Mouse (Mus musculus): ENCODE measurements around the gene Tubgcp5. TPM values are rescaled to one million over a fixed set of nuclear protein-coding genes. Genes with fewer than 3 reads are reported as not detected.

Tubgcp5 gene
- polyA plus RNA-seq, 1 experiment from 2014 or later: 45.2 TPM

DNA sequence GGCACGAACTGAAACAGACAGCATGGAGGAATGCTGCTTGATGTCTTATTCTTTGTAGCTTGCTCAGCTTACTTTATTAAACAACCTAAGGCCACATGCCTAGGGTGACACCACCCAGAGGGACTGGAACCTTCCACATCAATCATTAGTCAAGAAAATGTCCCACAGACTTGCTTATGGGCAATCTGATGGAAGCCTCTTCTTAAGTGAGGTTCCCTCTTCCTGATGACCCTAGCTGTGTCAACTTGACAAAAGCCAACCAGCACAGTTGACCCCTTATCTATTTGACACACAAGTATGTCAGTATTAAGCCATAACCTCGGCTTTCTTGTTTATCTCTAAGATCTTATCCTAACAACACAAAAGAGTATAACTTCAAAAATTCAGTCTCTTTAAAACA, 16.0 kb downstream of the Tubgcp5 start:
- peaks cover 79% of the 10 kb centered on the region for H3K36me3 ChIP-seq (replicated peaks)
- no peaks in the 10 kb centered on the region for H3K27me3 ChIP-seq
- WGBS: 92% methylated on average over 2 of the region's 2 CpGs

DNA sequence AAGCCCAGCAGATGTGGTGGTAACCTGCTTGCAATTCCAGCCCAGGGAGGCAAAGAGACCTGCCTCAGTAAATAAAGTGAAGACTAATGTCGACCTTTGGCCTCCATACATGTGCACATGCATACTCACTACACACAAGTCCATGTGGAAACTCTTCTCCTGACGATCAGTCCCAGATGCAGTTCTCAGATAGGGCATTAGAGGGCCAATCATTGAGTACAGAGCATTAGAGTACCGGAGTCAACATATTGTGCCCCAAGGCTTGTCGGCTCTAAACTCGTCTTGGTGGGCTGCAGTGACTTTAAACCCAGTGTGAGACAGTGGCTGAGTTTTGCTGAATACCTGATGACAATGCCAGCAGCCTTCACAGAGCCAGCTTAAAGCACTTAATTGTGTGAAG, 30.5 kb downstream of the Tubgcp5 start:
- no peaks in the 10 kb centered on the region for H3K9me3 ChIP-seq
- no peak overlapping the region for H3K4me2 ChIP-seq
- ATAC-seq (ENCODE audit: low FRiP score): no peak
- no peaks in the 10 kb centered on the region for H3K4me1 ChIP-seq
- peaks cover 84% of the 10 kb centered on the region for H3K36me3 ChIP-seq (replicated peaks)
- WGBS: 82% methylated on average over 5 of the region's 5 CpGs
- no peak overlapping the region for H3K9ac ChIP-seq
- no peak overlapping the region for H3K27ac ChIP-seq
- H3K27me3 ChIP-seq: no peaks in the 10 kb centered on the region
- no peak overlapping the region for H3K4me3 ChIP-seq (replicated peaks)

More for the DNA sequence above, 16.0 kb downstream of the Tubgcp5 start:
- H3K4me2 ChIP-seq: no peak overlapping the region
- no peak overlapping the region for H3K4me3 ChIP-seq (replicated peaks)
- H3K27ac ChIP-seq: no peak overlapping the region
- no peak for ATAC-seq (ENCODE audit: low FRiP score)
- H3K9ac ChIP-seq: no peak overlapping the region
- no peaks in the 10 kb centered on the region for H3K9me3 ChIP-seq
- no peaks in the 10 kb centered on the region for H3K4me1 ChIP-seq

DNA sequence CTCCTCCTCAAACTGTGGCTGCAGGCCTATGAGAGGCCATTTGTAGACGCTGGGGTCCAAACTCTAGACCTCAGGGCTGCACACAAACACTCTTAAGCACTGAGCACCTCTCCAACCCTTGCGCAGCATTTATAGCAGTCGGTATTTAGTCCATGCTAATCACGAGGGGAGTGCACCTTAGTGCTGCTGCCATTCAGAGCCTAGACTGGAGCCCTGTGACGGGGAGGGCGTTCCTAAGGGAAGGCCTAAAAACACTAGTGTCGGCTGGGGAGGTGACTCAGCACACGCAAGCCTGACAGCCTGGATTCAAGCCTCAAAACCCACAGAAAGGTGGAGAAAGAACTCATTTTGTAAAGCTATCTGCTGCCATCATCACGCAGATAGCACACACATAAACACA, 33.6 kb downstream of the Tubgcp5 start:
- Histone ChIP-seq H3K4me3 (replicated peaks) (no peak overlapping the region), H3K4me1 (no peaks in the 10 kb centered on the region), H3K36me3 (replicated peaks) (peaks cover 76% of the 10 kb centered on the region), H3K27ac (no peak overlapping the region), H3K9ac (no peak overlapping the region), H3K27me3 (no peaks in the 10 kb centered on the region), H3K4me2 (no peak overlapping the region), H3K9me3 (no peaks in the 10 kb centered on the region)
- 90% methylated on average over 9 of the region's 9 CpGs for WGBS
- ATAC-seq (ENCODE audit: low FRiP score): no peak

DNA sequence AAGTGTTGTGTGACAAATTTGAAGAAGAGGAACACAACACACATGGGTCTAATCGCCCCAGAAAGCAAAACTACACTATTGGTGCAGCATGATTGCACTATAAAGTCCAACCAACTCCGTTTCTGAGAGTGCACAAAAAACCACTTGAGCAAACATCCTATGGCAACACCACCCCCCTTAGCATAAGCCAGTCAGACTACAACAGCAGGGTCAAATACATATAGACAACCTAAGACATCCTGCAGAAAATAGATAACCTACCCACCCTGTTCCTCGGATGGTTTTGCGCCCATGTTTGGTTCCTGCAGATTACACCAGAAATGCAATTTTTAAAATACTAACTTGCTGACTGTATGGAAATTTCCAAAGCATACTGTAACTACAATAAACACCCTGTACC, 42.9 kb downstream of the Tubgcp5 start:
- H3K4me3 ChIP-seq (replicated peaks): no peak overlapping the region
- ATAC-seq (ENCODE audit: low FRiP score): no peak
- no peak overlapping the region for H3K9ac ChIP-seq
- WGBS: 91% methylated on average over 4 of the region's 4 CpGs
- peaks cover 8% of the 10 kb centered on the region for H3K4me1 ChIP-seq
- no peaks in the 10 kb centered on the region for H3K9me3 ChIP-seq
- peaks cover 3% of the 10 kb centered on the region for H3K36me3 ChIP-seq (replicated peaks)
- no peaks in the 10 kb centered on the region for H3K27me3 ChIP-seq
- H3K27ac ChIP-seq: no peak overlapping the region
- no peak overlapping the region for H3K4me2 ChIP-seq

DNA sequence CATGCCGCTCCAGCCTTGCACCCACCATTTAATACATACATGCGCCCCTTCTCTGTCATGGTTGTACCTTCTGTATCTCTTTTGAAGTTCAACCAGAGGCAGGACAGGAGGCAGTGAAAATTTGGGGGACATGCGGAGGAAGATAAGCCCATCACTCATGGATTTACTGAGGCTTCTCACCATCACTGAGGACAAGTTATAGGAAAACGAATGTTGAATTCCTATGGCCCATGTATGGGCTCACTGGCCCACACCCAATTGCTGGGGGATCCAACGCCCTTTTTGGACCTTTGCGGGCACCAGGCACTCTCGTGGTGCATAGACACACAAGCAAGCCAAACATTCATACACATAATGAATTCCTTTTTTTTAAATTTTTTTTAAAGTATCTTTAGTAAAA, 47.5 kb downstream of the Tubgcp5 start, which contains the start of gene Cyfip1:
Gene Cyfip1, plus strand, starts transcription at position 301 of the 400 bp plus-strand sequence.
- H3K36me3 ChIP-seq (replicated peaks): no peaks in the 10 kb centered on the region
- WGBS: 53% methylated on average over 7 of the region's 7 CpGs
- no peaks in the 10 kb centered on the region for H3K27me3 ChIP-seq
- peak within 1 kb of the TSS; percentile 74 for H3K4me2 ChIP-seq
- no peaks in the 10 kb centered on the region for H3K9me3 ChIP-seq
- peak within 1 kb of the TSS; percentile 83 for H3K4me3 ChIP-seq (replicated peaks)
- peaks cover 19% of the 10 kb centered on the region for H3K4me1 ChIP-seq
- peak within 1 kb of the TSS; percentile 91 for H3K27ac ChIP-seq
- peak; percentile 7; the same call in 1 of the 2 replicates for ATAC-seq (ENCODE audit: low FRiP score)
- H3K9ac ChIP-seq: peak within 1 kb of the TSS; percentile 90

DNA sequence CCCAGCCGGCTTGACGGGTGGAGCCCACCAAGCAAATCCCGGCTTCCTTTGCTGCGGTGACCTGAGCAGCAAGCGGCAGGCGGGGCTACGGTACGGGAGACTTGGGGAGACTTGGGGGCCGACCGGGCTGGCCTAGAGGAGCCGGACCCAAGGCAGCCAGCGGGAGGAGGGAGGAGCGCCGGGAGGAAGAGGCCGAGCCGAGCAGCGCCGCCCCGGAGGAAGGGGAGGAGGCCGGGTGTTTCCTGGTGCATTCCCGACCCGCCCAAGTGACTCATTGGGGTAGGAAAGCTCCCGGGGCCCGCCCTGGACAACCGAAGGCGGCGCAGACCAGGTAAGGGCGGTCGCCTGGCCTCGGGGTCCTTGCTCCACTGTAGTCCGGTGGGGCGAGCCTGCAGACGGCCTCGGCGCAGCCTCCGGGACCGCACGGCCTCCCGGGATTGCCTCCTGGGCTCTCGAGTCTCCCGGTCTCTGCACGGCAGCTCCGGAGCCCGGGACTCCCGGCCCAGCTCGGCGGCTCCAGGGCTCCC, 48.1 kb downstream of the Tubgcp5 start:
- H3K9ac ChIP-seq: peak overlapping the region; percentile 90
- no peaks in the 10 kb centered on the region for H3K27me3 ChIP-seq
- H3K4me2 ChIP-seq: peak overlapping the region; percentile 74
- peaks cover 19% of the 10 kb centered on the region for H3K4me1 ChIP-seq
- no peaks in the 10 kb centered on the region for H3K36me3 ChIP-seq (replicated peaks)
- peak; percentile 95 for ATAC-seq (ENCODE audit: low FRiP score)
- peak overlapping the region; percentile 91 for H3K27ac ChIP-seq
- under 1% methylated on average over 41 of the region's 47 CpGs for WGBS
- H3K4me3 ChIP-seq (replicated peaks): peak overlapping the region; percentile 83
- no peaks in the 10 kb centered on the region for H3K9me3 ChIP-seq

DNA sequence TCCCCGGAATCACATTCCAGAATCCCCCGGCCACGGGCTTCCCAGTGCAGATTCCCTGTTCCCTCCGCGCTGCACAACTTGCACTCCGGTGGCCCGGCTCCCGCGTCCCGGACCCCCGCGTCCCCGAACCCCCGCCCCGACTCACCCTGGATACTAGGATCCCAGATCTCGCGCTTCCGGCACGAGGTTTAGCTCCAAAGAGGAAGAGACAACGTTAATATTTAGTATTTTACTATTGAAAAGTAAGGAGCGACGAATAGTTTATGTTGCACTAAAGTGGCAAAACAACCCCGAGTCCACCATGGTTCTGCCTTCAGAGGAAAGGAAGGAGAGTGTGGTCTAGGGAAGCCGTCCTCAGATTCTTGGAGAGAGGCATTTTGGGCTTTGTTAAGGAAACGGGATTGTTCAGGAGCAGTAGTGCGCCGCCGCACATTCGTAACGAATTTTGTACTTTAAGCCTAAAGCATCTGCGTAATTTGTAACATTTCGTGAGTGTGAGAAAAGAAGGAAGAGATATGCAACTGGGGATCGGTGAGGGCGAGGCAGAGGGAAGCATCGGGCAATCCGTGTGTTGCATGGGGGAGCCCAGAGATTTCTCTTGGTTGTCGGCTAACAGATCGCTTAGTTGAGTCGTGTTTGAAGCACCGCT, 48.7 kb downstream of the Tubgcp5 start:
- H3K4me2 ChIP-seq: peak overlapping the region; percentile 74
- under 1% methylated on average over 40 of the region's 40 CpGs for WGBS

DNA sequence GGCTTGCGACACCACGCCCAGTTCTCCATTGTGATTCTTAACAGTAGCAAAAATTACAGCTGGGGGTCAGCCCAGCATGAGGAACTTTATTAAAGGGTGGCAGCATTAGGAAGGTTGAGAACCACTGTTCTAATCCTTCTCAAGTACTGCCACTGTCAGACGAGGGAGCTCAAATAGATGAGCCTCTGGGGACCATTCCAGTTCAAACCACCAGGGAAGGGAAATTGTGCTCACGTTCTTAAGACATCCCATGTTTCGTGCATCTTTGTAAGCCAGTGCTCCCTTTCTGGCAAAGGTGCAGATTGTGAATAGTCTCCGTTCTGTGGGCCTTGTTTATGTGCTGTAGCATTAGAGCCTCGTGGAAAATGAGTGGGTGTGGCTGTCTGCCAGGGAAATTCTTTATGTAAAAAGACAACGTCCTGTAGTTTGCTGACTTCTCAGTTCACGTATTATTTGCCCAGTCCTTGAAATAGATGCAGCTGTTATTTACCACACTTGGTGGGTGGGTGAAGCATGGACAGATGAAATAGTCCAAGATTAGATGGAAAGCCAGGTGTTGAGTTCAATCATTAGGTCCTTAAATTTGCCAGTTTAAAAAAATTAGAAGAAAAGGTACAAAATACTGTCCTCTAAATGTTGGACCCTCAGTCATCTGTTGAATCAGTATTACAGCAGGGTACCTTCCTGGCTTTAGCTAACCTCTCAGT, 52.8 kb downstream of the Tubgcp5 start:
- no peaks in the 10 kb centered on the region for H3K36me3 ChIP-seq (replicated peaks)
- no peak overlapping the region for H3K4me3 ChIP-seq (replicated peaks)
- no peak for ATAC-seq (ENCODE audit: low FRiP score)
- H3K9ac ChIP-seq: no peak overlapping the region
- H3K9me3 ChIP-seq: no peaks in the 10 kb centered on the region
- no peak overlapping the region for H3K4me2 ChIP-seq
- 71% methylated on average over 9 of the region's 9 CpGs for WGBS
- H3K27me3 ChIP-seq: no peaks in the 10 kb centered on the region
- H3K27ac ChIP-seq: no peak overlapping the region
- H3K4me1 ChIP-seq: peaks cover 32% of the 10 kb centered on the region

More for the DNA sequence above, 48.7 kb downstream of the Tubgcp5 start:
- Histone ChIP-seq H3K9me3 (no peaks in the 10 kb centered on the region), H3K27me3 (no peaks in the 10 kb centered on the region), H3K27ac (peak overlapping the region; percentile 91), H3K4me1 (peaks cover 19% of the 10 kb centered on the region), H3K9ac (peak overlapping the region; percentile 90), H3K36me3 (replicated peaks) (no peaks in the 10 kb centered on the region), H3K4me3 (replicated peaks) (peak overlapping the region; percentile 83)
- peak; percentile 68 for ATAC-seq (ENCODE audit: low FRiP score)

DNA sequence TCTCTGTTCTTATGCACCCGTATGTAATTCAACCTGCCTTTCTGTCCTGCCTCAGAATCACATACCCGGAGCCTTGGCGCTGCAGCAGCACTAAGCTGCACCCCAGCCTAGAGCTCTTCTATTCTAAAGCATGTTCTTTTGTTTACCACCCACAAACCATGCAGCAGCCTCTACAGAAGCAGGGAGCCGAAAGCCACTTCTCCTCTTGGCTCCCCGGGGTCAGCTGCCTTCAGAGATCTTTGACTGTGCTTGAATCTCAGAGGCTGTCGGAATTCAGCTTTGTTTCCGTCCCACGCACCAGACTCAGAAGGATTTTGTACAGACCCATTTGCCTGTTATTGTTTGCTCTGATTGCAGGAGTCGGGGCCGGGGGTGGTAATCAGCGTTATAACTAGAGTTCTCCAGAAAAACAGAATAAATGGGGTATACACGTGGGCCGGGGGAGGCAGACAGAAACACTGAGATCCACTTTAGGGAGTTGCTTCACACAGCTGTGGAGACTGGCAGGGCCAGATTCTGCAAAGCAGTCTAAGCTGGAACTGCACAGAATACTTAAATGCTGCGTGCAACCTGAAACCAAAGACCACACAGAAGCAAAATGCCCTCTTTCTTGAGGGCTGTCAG, 56.1 kb downstream of the Tubgcp5 start:
- WGBS: 8% methylated on average over 14 of the region's 14 CpGs
- Histone ChIP-seq H3K9ac (0 out of 2 replicates have a peak overlapping the region, but pooled peaks have one; percentile 30), H3K4me2 (peak overlapping the region; percentile 42), H3K9me3 (no peaks in the 10 kb centered on the region), H3K4me1 (peaks cover 20% of the 10 kb centered on the region), H3K27ac (peak overlapping the region; percentile 80), H3K27me3 (no peaks in the 10 kb centered on the region), H3K4me3 (replicated peaks) (no peak overlapping the region), H3K36me3 (replicated peaks) (no peaks in the 10 kb centered on the region)
- peak; percentile 59; the same call in 1 of the 2 replicates for ATAC-seq (ENCODE audit: low FRiP score)

DNA sequence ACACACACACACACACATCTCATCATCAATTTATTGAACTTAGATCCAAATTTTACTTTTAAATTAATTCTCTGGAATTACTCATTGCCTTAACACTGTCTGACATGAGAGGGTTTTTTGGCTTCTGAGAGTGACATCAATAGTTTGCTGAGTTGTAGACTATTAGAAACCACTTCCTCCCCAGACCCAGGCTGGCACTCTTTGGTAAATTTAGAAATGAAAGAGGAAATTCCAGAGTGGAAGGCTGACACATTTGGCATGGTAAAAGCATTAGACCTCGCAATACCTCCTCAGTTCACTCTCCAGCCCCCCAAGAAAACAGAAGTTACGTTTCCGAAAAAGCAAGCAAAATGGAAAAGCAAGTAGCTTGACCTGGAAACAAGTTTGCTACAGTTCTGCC, 58.8 kb downstream of the Tubgcp5 start:
- ATAC-seq (ENCODE audit: low FRiP score): no peak
- H3K4me1 ChIP-seq: peaks cover 20% of the 10 kb centered on the region
- no peaks in the 10 kb centered on the region for H3K9me3 ChIP-seq
- no peak overlapping the region for H3K4me3 ChIP-seq (replicated peaks)
- no peaks in the 10 kb centered on the region for H3K36me3 ChIP-seq (replicated peaks)
- WGBS: 90% methylated on average over 3 of the region's 3 CpGs
- H3K9ac ChIP-seq: no peak overlapping the region
- H3K27ac ChIP-seq: no peak overlapping the region
- H3K27me3 ChIP-seq: no peaks in the 10 kb centered on the region
- H3K4me2 ChIP-seq: no peak overlapping the region

DNA sequence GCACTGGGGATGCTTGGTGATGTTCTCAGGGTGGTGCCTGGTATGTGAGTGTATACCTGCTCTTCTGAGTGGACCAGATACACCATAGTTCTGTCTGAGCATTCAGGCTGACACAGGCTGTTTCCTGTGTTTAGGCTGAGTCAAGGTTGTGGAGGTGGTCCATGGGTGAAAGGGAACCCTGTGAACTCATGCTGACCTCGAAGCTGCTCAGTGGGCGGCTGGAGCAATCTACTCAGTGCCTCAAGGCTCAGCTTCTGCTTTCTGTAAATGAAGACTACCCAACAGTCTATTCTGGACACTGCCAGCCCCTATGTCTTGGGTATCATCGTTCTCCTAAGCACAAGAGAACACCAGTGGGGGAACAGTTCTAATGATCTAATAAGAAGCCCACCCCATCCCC, 61.6 kb downstream of the Tubgcp5 start:
- Histone ChIP-seq H3K9me3 (no peaks in the 10 kb centered on the region), H3K4me1 (0 out of 2 replicates have a peak, but pooled peaks cover 5% of the 10 kb centered on the region), H3K9ac (no peak overlapping the region), H3K27me3 (no peaks in the 10 kb centered on the region), H3K4me3 (replicated peaks) (no peak overlapping the region), H3K36me3 (replicated peaks) (no peaks in the 10 kb centered on the region), H3K4me2 (no peak overlapping the region), H3K27ac (no peak overlapping the region)
- WGBS: 87% methylated on average over 3 of the region's 3 CpGs
- ATAC-seq (ENCODE audit: low FRiP score): no peak

DNA sequence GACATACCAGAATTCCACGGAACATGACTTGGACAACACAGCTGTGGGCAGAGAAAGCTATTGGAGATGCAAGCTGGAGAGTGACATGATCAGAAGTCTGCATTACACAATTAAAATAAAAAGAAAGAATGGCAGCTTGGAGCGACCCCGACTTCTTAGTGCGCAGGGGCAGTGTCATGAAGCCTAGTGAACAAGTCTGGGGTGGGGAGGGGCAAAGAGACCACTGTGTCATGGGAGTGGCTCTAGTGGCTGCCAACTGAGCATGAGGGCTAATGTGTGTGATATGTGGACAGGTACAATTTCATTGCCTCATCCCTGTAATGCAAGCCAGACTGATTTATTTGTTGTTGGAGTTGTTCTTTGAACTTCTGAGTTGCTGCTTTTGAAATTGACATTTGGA, 62.8 kb downstream of the Tubgcp5 start:
- ATAC-seq (ENCODE audit: low FRiP score): no peak
- Histone ChIP-seq H3K27ac (no peak overlapping the region), H3K4me2 (no peak overlapping the region), H3K36me3 (replicated peaks) (no peaks in the 10 kb centered on the region), H3K9me3 (no peaks in the 10 kb centered on the region), H3K4me1 (no peaks in the 10 kb centered on the region), H3K27me3 (no peaks in the 10 kb centered on the region), H3K9ac (no peak overlapping the region), H3K4me3 (replicated peaks) (no peak overlapping the region)
- 98% methylated on average over 4 of the region's 4 CpGs for WGBS
